Comparison of ENCODE assay signal across 24 mouse cellular contexts in the genomic region with DNA sequence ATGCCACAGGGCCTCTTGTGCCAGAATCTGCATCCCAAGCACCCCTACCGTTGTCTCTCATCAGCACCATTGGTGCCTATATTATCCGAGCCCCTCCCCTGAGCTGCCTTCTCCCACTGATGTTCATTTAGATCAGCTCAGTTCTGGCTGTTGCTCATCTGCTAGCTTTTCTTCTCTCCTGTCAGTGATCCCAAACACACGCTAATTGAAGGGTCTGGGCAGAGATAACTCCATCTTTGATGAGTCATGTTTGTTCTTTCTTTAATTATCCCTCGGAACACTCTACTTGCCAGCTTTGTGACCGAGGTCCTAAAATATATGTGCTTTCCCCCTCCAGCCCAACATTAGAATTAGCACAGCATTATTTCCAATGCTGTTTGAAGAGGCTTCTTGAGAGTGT. TPM values are rescaled to one million over a fixed set of nuclear protein-coding genes. Genes with fewer than 3 reads are reported as not detected.
DNase-seq lines count a peak whose midpoint lies in the region; ATAC-seq and TF ChIP-seq lines count a peak whose summit lies in the region.
"Had no signal": no experiment of that assay in that cellular context is flagged by ENCODE, and none has a peak within 500 bp of the region (broad histone marks: within the 10 kb centered on the region; RNA-seq: fewer than 3 reads in every experiment).

No protein-coding gene starts in this region.

- H3K9ac ChIP-seq in liver, embryonic 12.5 days: no peak overlapping the region
- H3K9ac ChIP-seq in liver, embryonic 11.5 days (ENCODE audit: low read depth, low read length): no peak overlapping the region
- no peak overlapping the region for H3K9ac ChIP-seq in MEL (ENCODE audit: control insufficient read depth, low read depth, low read length, poor library complexity, severe bottlenecking)
- H3K9ac ChIP-seq: embryonic facial prominence, embryonic 13.5 days; forebrain, embryonic 12.5 days; forebrain, embryonic 15.5 days; heart, embryonic 13.5 days; hindbrain, embryonic 12.5 days; hindbrain, embryonic 15.5 days had no signal

- H3K79me2 ChIP-seq in MEL (ENCODE audit: control insufficient read depth, insufficient read depth, low read length, poor library complexity): no peaks in the 10 kb centered on the region

- no peak for TF ChIP-seq CTCF in MEL (IDR thresholded peaks at IDR 0.05 in 2 of 3, conservative IDR thresholded peaks at IDR 0.05 in 1 of 3; ENCODE audit: control insufficient read depth in 1 of 3, insufficient read depth in 1 of 3, low read depth in 2 of 3, low read length in 3 of 3, poor library complexity in 1 of 3, severe bottlenecking in 1 of 3)
- no peak for TF ChIP-seq CTCF in olfactory bulb, adult 2 months (IDR thresholded peaks at IDR 0.05; ENCODE audit: insufficient read depth, low read depth, low read length)

- 24% methylated on average over 5 of the region's 5 CpGs for WGBS in liver, embryonic 12.5 days (ENCODE audit: insufficient replicate concordance)
- WGBS in liver, embryonic 11.5 days: 37% methylated on average over 5 of the region's 5 CpGs
- WGBS in olfactory bulb, adult 2 months: 28% methylated on average over 5 of the region's 5 CpGs

- no peak for DNase-seq in liver, embryonic 11.5 days (ENCODE audit: low spot score)
- no peak for DNase-seq in MEL (ENCODE audit: low read depth, low spot score)
- DNase-seq in MN1 (ENCODE audit: low spot score): peak; percentile 58
- DNase-seq in spleen, postnatal 36 days (ENCODE audit: low spot score in 2 of 2): no peak
- DNase-seq: adrenal gland, postnatal 10 days; cerebellum, adult 11-12 months; cerebellum, adult 8-10 months; cerebellum, postnatal 10 days; cerebellum, postnatal 36 days; embryo, embryonic 11 days; gastrocnemius, postnatal 25 days; heart, postnatal 14 days had no signal

- H3K4me2 ChIP-seq in liver, embryonic 12.5 days: no peak overlapping the region
- no peak overlapping the region for H3K4me2 ChIP-seq in liver, embryonic 11.5 days
- H3K4me2 ChIP-seq: embryonic facial prominence, embryonic 13.5 days; forebrain, embryonic 12.5 days; forebrain, embryonic 15.5 days; heart, embryonic 13.5 days; hindbrain, embryonic 12.5 days; hindbrain, embryonic 15.5 days had no signal

- no peak for ATAC-seq in liver, embryonic 12.5 days
- ATAC-seq in liver, embryonic 11.5 days (replicated peaks; ENCODE audit: low FRiP score): no peak
- ATAC-seq: forebrain, embryonic 15.5 days; Patski had no signal

- TF ChIP-seq RAD21 in MEL (IDR thresholded peaks at IDR 0.05; ENCODE audit: low read depth, low read length): no peak

- peaks cover 32% of the 10 kb centered on the region for H3K27me3 ChIP-seq in liver, embryonic 12.5 days (replicated peaks)
- peaks cover 16% of the 10 kb centered on the region for H3K27me3 ChIP-seq in liver, embryonic 11.5 days (replicated peaks; ENCODE audit: control insufficient read depth, insufficient read depth, low read length)
- no peaks in the 10 kb centered on the region for H3K27me3 ChIP-seq in MEL (ENCODE audit: control insufficient read depth in 1 of 2, insufficient read depth in 2 of 2, low read length in 2 of 2)
- H3K27me3 ChIP-seq: forebrain, embryonic 15.5 days; Patski had no signal

- no peaks in the 10 kb centered on the region for H3K9me3 ChIP-seq in liver, embryonic 12.5 days (replicated peaks)
- no peaks in the 10 kb centered on the region for H3K9me3 ChIP-seq in liver, embryonic 11.5 days (ENCODE audit: control insufficient read depth, low read length)
- H3K9me3 ChIP-seq in MEL (replicated peaks; ENCODE audit: insufficient read depth, low read length): no peaks in the 10 kb centered on the region
- H3K9me3 ChIP-seq: embryonic facial prominence, embryonic 10.5 days; embryonic facial prominence, embryonic 13.5 days; forebrain, embryonic 12.5 days; forebrain, embryonic 15.5 days; heart, embryonic 10.5 days; heart, embryonic 13.5 days; hindbrain, embryonic 12.5 days; hindbrain, embryonic 15.5 days had no signal

- no peak for TF ChIP-seq POLR2A in MEL (IDR thresholded peaks at IDR 0.05; ENCODE audit: control insufficient read depth in 1 of 2, insufficient read depth in 1 of 2, low read depth in 1 of 2, low read length in 2 of 2, poor library complexity in 1 of 2)
- no peak for TF ChIP-seq POLR2A in olfactory bulb, adult 2 months (IDR thresholded peaks at IDR 0.05; ENCODE audit: insufficient read depth, low read depth, low read length)

- H3K36me3 ChIP-seq in liver, embryonic 12.5 days: no peaks in the 10 kb centered on the region
- no peaks in the 10 kb centered on the region for H3K36me3 ChIP-seq in liver, embryonic 11.5 days (ENCODE audit: control insufficient read depth, insufficient read depth, low read length)
- peaks cover 0 to 24% of the 10 kb centered on the region in 2 experiments; a peak in 2 of 4 replicates for H3K36me3 ChIP-seq in MEL (ENCODE audit: control insufficient read depth in 1 of 2, insufficient read depth in 2 of 2, low read length in 2 of 2)
- H3K36me3 ChIP-seq: embryonic facial prominence, embryonic 10.5 days; embryonic facial prominence, embryonic 13.5 days; forebrain, embryonic 12.5 days; forebrain, embryonic 15.5 days; heart, embryonic 10.5 days; heart, embryonic 13.5 days; hindbrain, embryonic 12.5 days; hindbrain, embryonic 15.5 days had no signal

- H3K4me3 ChIP-seq in liver, embryonic 12.5 days: no peak overlapping the region
- H3K4me3 ChIP-seq in liver, embryonic 11.5 days (ENCODE audit: low read depth, low read length): no peak overlapping the region
- H3K4me3 ChIP-seq in MEL (ENCODE audit: control insufficient read depth in 1 of 2, insufficient read depth in 1 of 2, low read depth in 2 of 2, low read length in 2 of 2): no peak overlapping the region
- H3K4me3 ChIP-seq in olfactory bulb, adult 2 months (ENCODE audit: insufficient read depth, low read depth, low read length): no peak overlapping the region
- H3K4me3 ChIP-seq: embryonic facial prominence, embryonic 10.5 days; embryonic facial prominence, embryonic 13.5 days; erythroblast, embryonic 14.5 days; forebrain, embryonic 12.5 days; forebrain, embryonic 15.5 days; heart, embryonic 10.5 days; heart, embryonic 13.5 days; hindbrain, embryonic 12.5 days; hindbrain, embryonic 15.5 days had no signal

- H3K4me1 ChIP-seq in liver, embryonic 12.5 days: peaks cover 37% of the 10 kb centered on the region
- peaks cover 23% of the 10 kb centered on the region; the same call in 1 of the 2 replicates for H3K4me1 ChIP-seq in liver, embryonic 11.5 days (replicated peaks; ENCODE audit: control insufficient read depth, insufficient read depth, low read length)
- peaks cover 6 to 29% of the 10 kb centered on the region in 2 experiments for H3K4me1 ChIP-seq in MEL (ENCODE audit: control insufficient read depth in 1 of 2, insufficient read depth in 2 of 2, low read length in 2 of 2)
- peaks cover 57% of the 10 kb centered on the region for H3K4me1 ChIP-seq in olfactory bulb, adult 2 months (ENCODE audit: control insufficient read depth, insufficient read depth, low read length)

- no peak for TF ChIP-seq EP300 in MEL (IDR thresholded peaks at IDR 0.05; ENCODE audit: low read depth in 1 of 2, low read length in 2 of 2)

- H3K27ac ChIP-seq in liver, embryonic 12.5 days: peak overlapping the region; percentile 22; the same call in 1 of the 2 replicates
- H3K27ac ChIP-seq in liver, embryonic 11.5 days (ENCODE audit: low read depth, low read length): no peak overlapping the region
- peak overlapping the region; percentile 58 for H3K27ac ChIP-seq in MEL (ENCODE audit: control insufficient read depth, low read depth, low read length)
- peak overlapping the region; percentile 97 for H3K27ac ChIP-seq in olfactory bulb, adult 2 months (ENCODE audit: insufficient read depth, low read depth, low read length)
- H3K27ac ChIP-seq: embryonic facial prominence, embryonic 10.5 days; embryonic facial prominence, embryonic 13.5 days; forebrain, embryonic 12.5 days; forebrain, embryonic 15.5 days; heart, embryonic 10.5 days; heart, embryonic 13.5 days; hindbrain, embryonic 12.5 days; hindbrain, embryonic 15.5 days had no signal

TF ChIP-seq in MEL, 35 proteins besides CTCF, POLR2A, EP300 and RAD21:
- no peak for TF ChIP-seq UBTF (IDR thresholded peaks at IDR 0.05; ENCODE audit: borderline replicate concordance, insufficient read depth, low read depth, low read length)
- TF ChIP-seq JUND (IDR thresholded peaks at IDR 0.05; ENCODE audit: low read depth, low read length): peak; percentile 62; the same call in 1 of the 2 replicates
- TF ChIP-seq ELF1 (IDR thresholded peaks at IDR 0.05; ENCODE audit: low read depth, low read length): no peak
- 0 out of 2 replicates have a peak, but pooled peaks have one; percentile 6 for TF ChIP-seq TBP (IDR thresholded peaks at IDR 0.05; ENCODE audit: low read depth, low read length)

RNA-seq across cellular contexts. Expression of a gene that starts 4.8 kb away (rescaled TPM):
- 7.2 and 8.4 TPM in 2 replicates for polyA plus RNA-seq in liver, embryonic 12.5 days (2016; fragmentation: Nextera tagmentation; extraction: Ambion mirVana)
- polyA plus RNA-seq in liver, embryonic 11.5 days (2014; fragmentation: Nextera tagmentation; extraction: Ambion mirVana): 10.5 and 11.5 TPM in 2 replicates
- total RNA-seq in MEL (2012; rRNA removed): 1.6 and 1.9 TPM in 2 replicates
- polyA plus RNA-seq in MEL (2012; ENCODE audit: insufficient read depth in 1 of 2, insufficient read length in 2 of 2, low read depth in 1 of 2, low replicate concordance in 2 of 2, missing spikeins in 1 of 2): 1 to 10 TPM in 1 of 2 experiments, not detected in 1; 1.4 TPM
- polyA plus RNA-seq in olfactory bulb, adult 2 months (2012; ENCODE audit: insufficient read depth, insufficient read length, low replicate concordance, missing spikeins): not detected in 2 replicates

RNA-seq across cellular contexts. Expression of a gene that starts 30.4 kb away (rescaled TPM):
- polyA plus RNA-seq in liver, embryonic 12.5 days (2016; fragmentation: Nextera tagmentation; extraction: Ambion mirVana): 5.0 and 5.9 TPM in 2 replicates
- 3.6 and 5.5 TPM in 2 replicates for polyA plus RNA-seq in liver, embryonic 11.5 days (2014; fragmentation: Nextera tagmentation; extraction: Ambion mirVana)
- 0.39 and 0.85 TPM in 2 replicates for total RNA-seq in MEL (2012; rRNA removed)
- polyA plus RNA-seq in MEL (2012; ENCODE audit: insufficient read depth in 1 of 2, insufficient read length in 2 of 2, low read depth in 1 of 2, low replicate concordance in 2 of 2, missing spikeins in 1 of 2): under 1 TPM in 1 of 2 experiments, not detected in 1; 0.71 TPM
- polyA plus RNA-seq in olfactory bulb, adult 2 months (2012; ENCODE audit: insufficient read depth, insufficient read length, low replicate concordance, missing spikeins): not detected in 2 replicates
- polyA plus RNA-seq: erythroblast, embryonic 14.5 days had no signal

RNA-seq across cellular contexts. Expression of a gene that starts 31.9 kb away (rescaled TPM):
- polyA plus RNA-seq in liver, embryonic 12.5 days (2016; fragmentation: Nextera tagmentation; extraction: Ambion mirVana): 5.3 and 5.5 TPM in 2 replicates
- 6.0 and 6.3 TPM in 2 replicates for polyA plus RNA-seq in liver, embryonic 11.5 days (2014; fragmentation: Nextera tagmentation; extraction: Ambion mirVana)
- 5.7 and 6.9 TPM in 2 replicates for total RNA-seq in MEL (2012; rRNA removed)
- 1 to 10 TPM in 1 of 2 experiments, not detected in 1; 9.9 TPM for polyA plus RNA-seq in MEL (2012; ENCODE audit: insufficient read depth in 1 of 2, insufficient read length in 2 of 2, low read depth in 1 of 2, low replicate concordance in 2 of 2, missing spikeins in 1 of 2)
- polyA plus RNA-seq in olfactory bulb, adult 2 months (2012; ENCODE audit: insufficient read depth, insufficient read length, low replicate concordance, missing spikeins): not detected in 2 replicates
